Mouse (Mus musculus) testis, adult 2 months (tissue): ENCODE measurements around the gene Psmc4. TPM values are rescaled to one million over a fixed set of nuclear protein-coding genes. Genes with fewer than 3 reads are reported as not detected.
A peak's percentile ranks its signal among the peaks of the same experiment; 100 is the strongest.

Experiments used
- H3K27ac ChIP-seq: fragments of 200-500 bp; 2 replicates; pipeline ENCODE4 v1.5.1; 2012; ENCODE audit warnings: low read depth, low read length; ENCODE audit not compliant: control insufficient read depth, insufficient read depth
- H3K27me3 ChIP-seq: fragments of 200-500 bp; 2 replicates; pipeline ENCODE4 v1.6.1; 2012; ENCODE audit warnings: mild to moderate bottlenecking, low read length, moderate library complexity; ENCODE audit not compliant: control insufficient read depth, insufficient read depth
- H3K36me3 ChIP-seq: fragments of 200-500 bp; 2 replicates; pipeline ENCODE4 v1.6.1; 2012; ENCODE audit warnings: mild to moderate bottlenecking, low read length; ENCODE audit not compliant: control insufficient read depth, insufficient read depth
- H3K4me1 ChIP-seq: fragments of 200-500 bp; 2 replicates; pipeline ENCODE4 v1.6.1; 2012; ENCODE audit warnings: low read length; ENCODE audit not compliant: control insufficient read depth, insufficient read depth
- H3K4me3 ChIP-seq: fragments of 200-500 bp; 2 replicates; pipeline ENCODE4 v1.5.1; 2012; ENCODE audit warnings: low read depth, mild to moderate bottlenecking, low read length, moderate library complexity, mixed read lengths; ENCODE audit not compliant: control insufficient read depth
- CTCF ChIP-seq: fragments of 200-500 bp; IDR thresholded peaks from 2 replicates; pipeline ENCODE4 v1.5.1; 2012; ENCODE audit warnings: low read depth, mild to moderate bottlenecking, inconsistent platforms, low read length, moderate library complexity; ENCODE audit not compliant: control insufficient read depth, insufficient read depth, insufficient replicate concordance
- POLR2A ChIP-seq: fragments of 200-500 bp; IDR thresholded peaks from 2 replicates; pipeline ENCODE4 v1.6.1; 2012; ENCODE audit warnings: low read depth, mild to moderate bottlenecking, inconsistent platforms, low read length, moderate library complexity; ENCODE audit not compliant: control insufficient read depth
- polyA plus RNA-seq: library from polyadenylated mRNA; depleted of rRNA; stranded (reverse); fragments of >200 nt; gene quantifications from 2 replicates; pipeline ENCODE4 v1.2.3, GENCODE M21; 2012; rRNA removed

Psmc4 gene
- polyA plus RNA-seq, 1 experiment = 55.5 TPM

- H3K36me3 ChIP-seq = no peaks in the 10 kb centered on the region
- peak within 1 kb of the TSS; percentile 85 for H3K27ac ChIP-seq
- no peaks in the 10 kb centered on the region for H3K27me3 ChIP-seq
- H3K4me3 ChIP-seq = peak within 1 kb of the TSS; percentile 94
- peaks cover 8% of the 10 kb centered on the region for H3K4me1 ChIP-seq
- peak; percentile 33; the same call in 1 of the 2 replicates for TF ChIP-seq POLR2A
- no peak for TF ChIP-seq CTCF
These were observed 36.1 kb downstream of the Psmc4 start, which contains the start of gene Zfp850 for GRCm38 (mm10) chr7:28013549-28014444. TSS of gene Zfp850 (minus strand) at chr7:28014115.

GRCm38 (mm10) chr7:28010271-28010670, 39.6 kb downstream of the Psmc4 start:
- Histone ChIP-seq H3K4me3 (no peak overlapping the region), H3K36me3 (no peaks in the 10 kb centered on the region), H3K27ac (no peak overlapping the region), H3K4me1 (peaks cover 8% of the 10 kb centered on the region), H3K27me3 (no peaks in the 10 kb centered on the region)
- TF ChIP-seq CTCF (no peak), POLR2A (no peak)

Other genes with a start within 250 kb of the Psmc4 start
- gene Zfp626, start 242.9 kb downstream of the Psmc4 start, polyA plus RNA-seq = 4.1 and 6.3 TPM in 2 replicates
- gene Zfp59, start 211.5 kb downstream of the Psmc4 start, polyA plus RNA-seq = 2.0 and 2.3 TPM in 2 replicates
- gene Zfp607a, start 192.6 kb downstream of the Psmc4 start, polyA plus RNA-seq = 3.4 and 4.3 TPM in 2 replicates
- gene Zfp974, start 120.6 kb downstream of the Psmc4 start, polyA plus RNA-seq = 10.0 and 15.4 TPM in 2 replicates
- gene Zfp780b, start 70.9 kb downstream of the Psmc4 start, polyA plus RNA-seq = 1.5 and 1.6 TPM in 2 replicates
- 1.3 and 2.8 TPM in 2 replicates for gene Zfp850, start 36.0 kb downstream of the Psmc4 start, polyA plus RNA-seq
- gene Fcgbp, start 21.1 kb upstream of the Psmc4 start, polyA plus RNA-seq = 1.3 and 3.4 TPM in 2 replicates
- 0.04 and 0.05 TPM in 2 replicates for gene 9530053A07Rik, start 79.4 kb upstream of the Psmc4 start, polyA plus RNA-seq
- 41.3 and 50.0 TPM in 2 replicates for gene Fbl, start 119.6 kb upstream of the Psmc4 start, polyA plus RNA-seq
- gene Dyrk1b, start 129.4 kb upstream of the Psmc4 start, polyA plus RNA-seq = 462 and 482 TPM in 2 replicates
- 6.0 and 6.1 TPM in 2 replicates for gene Eid2, start 217.8 kb upstream of the Psmc4 start, polyA plus RNA-seq
- 13.9 and 19.5 TPM in 2 replicates for gene Eid2b, start 227.6 kb upstream of the Psmc4 start, polyA plus RNA-seq
- gene Selenov, start 241.1 kb upstream of the Psmc4 start, polyA plus RNA-seq = 408 and 454 TPM in 2 replicates